Mouse (Mus musculus): ENCODE measurements around the gene Npr3. TPM values are rescaled to one million over a fixed set of nuclear protein-coding genes. Genes with fewer than 3 reads are reported as not detected.
"Not testable (repeated sequence)": the region's sequence is repeated elsewhere in the genome, so short reads cannot be mapped to it uniquely, and the experiment has no call there.

The Npr3 gene
- polyA plus RNA-seq, 1 experiment from 2014 or later = 5.0 TPM

- not testable (repeated sequence) for H3K4me3 ChIP-seq (ENCODE audit: low read length); H3K4me2 ChIP-seq (ENCODE audit: low read depth, low read length); H3K27me3 ChIP-seq (replicated peaks; ENCODE audit: control insufficient read depth, insufficient read depth, low read length); H3K9ac ChIP-seq (ENCODE audit: low read depth, low read length); H3K27ac ChIP-seq (ENCODE audit: low read length); H3K36me3 ChIP-seq (ENCODE audit: control insufficient read depth, insufficient read depth, low read length); H3K4me1 ChIP-seq (ENCODE audit: control insufficient read depth, insufficient read depth, low read length); ATAC-seq; H3K9me3 ChIP-seq (ENCODE audit: control insufficient read depth, low read length)
- 56% methylated on average over 6 of the region's 6 CpGs for WGBS
Measured at GRCm38 (mm10) chr15:11822347-11822746, 84.7 kb downstream of the Npr3 start.

- H3K9me3 ChIP-seq (ENCODE audit: control insufficient read depth, low read length) = no peaks in the 10 kb centered on the region
- 35% methylated on average over 4 of the region's 4 CpGs for WGBS
Measured at GRCm38 (mm10) chr15:11815551-11815950, 91.5 kb downstream of the Npr3 start.

GRCm38 (mm10) chr15:11803576-11803975 lies 103.5 kb downstream of the Npr3 start:
- WGBS = 28% methylated on average over 4 of the region's 4 CpGs
- Histone ChIP-seq H3K27ac (ENCODE audit: low read length) (no peak overlapping the region), H3K4me3 (ENCODE audit: low read length) (no peak overlapping the region), H3K36me3 (ENCODE audit: control insufficient read depth, insufficient read depth, low read length) (no peaks in the 10 kb centered on the region), H3K9me3 (ENCODE audit: control insufficient read depth, low read length) (no peaks in the 10 kb centered on the region), H3K27me3 (replicated peaks; ENCODE audit: control insufficient read depth, insufficient read depth, low read length) (no peaks in the 10 kb centered on the region), H3K9ac (ENCODE audit: low read depth, low read length) (no peak overlapping the region), H3K4me1 (ENCODE audit: control insufficient read depth, insufficient read depth, low read length) (peaks cover 14% of the 10 kb centered on the region; the same call in 1 of the 2 replicates), H3K4me2 (ENCODE audit: low read depth, low read length) (no peak overlapping the region)
- 0 out of 2 replicates have a peak, but pooled peaks have one; percentile 26 for ATAC-seq

More at GRCm38 (mm10) chr15:11815551-11815950, 91.5 kb downstream of the Npr3 start:
- peak; percentile 85 for ATAC-seq
- no peak overlapping the region for H3K4me3 ChIP-seq (ENCODE audit: low read length)
- no peaks in the 10 kb centered on the region for H3K36me3 ChIP-seq (ENCODE audit: control insufficient read depth, insufficient read depth, low read length)
- H3K4me1 ChIP-seq (ENCODE audit: control insufficient read depth, insufficient read depth, low read length) = no peaks in the 10 kb centered on the region
- H3K27ac ChIP-seq (ENCODE audit: low read length) = no peak overlapping the region
- H3K27me3 ChIP-seq (replicated peaks; ENCODE audit: control insufficient read depth, insufficient read depth, low read length) = no peaks in the 10 kb centered on the region
- no peak overlapping the region for H3K9ac ChIP-seq (ENCODE audit: low read depth, low read length)
- no peak overlapping the region for H3K4me2 ChIP-seq (ENCODE audit: low read depth, low read length)

- Histone ChIP-seq H3K36me3 (ENCODE audit: control insufficient read depth, insufficient read depth, low read length) (no peaks in the 10 kb centered on the region), H3K4me3 (ENCODE audit: low read length) (no peak overlapping the region), H3K27me3 (replicated peaks; ENCODE audit: control insufficient read depth, insufficient read depth, low read length) (no peaks in the 10 kb centered on the region), H3K4me2 (ENCODE audit: low read depth, low read length) (peak overlapping the region; percentile 7; the same call in 1 of the 2 replicates), H3K9me3 (ENCODE audit: control insufficient read depth, low read length) (no peaks in the 10 kb centered on the region), H3K4me1 (ENCODE audit: control insufficient read depth, insufficient read depth, low read length) (peaks cover 14% of the 10 kb centered on the region; the same call in 1 of the 2 replicates), H3K9ac (ENCODE audit: low read depth, low read length) (no peak overlapping the region), H3K27ac (ENCODE audit: low read length) (peak overlapping the region; percentile 50)
- peak; percentile 36; the same call in 1 of the 2 replicates for ATAC-seq
- WGBS = 24% methylated on average over 13 of the region's 13 CpGs
Measured at GRCm38 (mm10) chr15:11801863-11802722, 105.0 kb downstream of the Npr3 start.

- H3K4me3 ChIP-seq (ENCODE audit: low read length) = no peak overlapping the region
- H3K4me2 ChIP-seq (ENCODE audit: low read depth, low read length) = no peak overlapping the region
- no peaks in the 10 kb centered on the region for H3K9me3 ChIP-seq (ENCODE audit: control insufficient read depth, low read length)
- H3K4me1 ChIP-seq (ENCODE audit: control insufficient read depth, insufficient read depth, low read length) = no peaks in the 10 kb centered on the region
- WGBS = 16% methylated on average over 2 of the region's 2 CpGs
- H3K27ac ChIP-seq (ENCODE audit: low read length) = no peak overlapping the region
- H3K9ac ChIP-seq (ENCODE audit: low read depth, low read length) = no peak overlapping the region
- peak; percentile 82 for ATAC-seq
- no peaks in the 10 kb centered on the region for H3K27me3 ChIP-seq (replicated peaks; ENCODE audit: control insufficient read depth, insufficient read depth, low read length)
- no peaks in the 10 kb centered on the region for H3K36me3 ChIP-seq (ENCODE audit: control insufficient read depth, insufficient read depth, low read length)
Measured at GRCm38 (mm10) chr15:11794632-11795031, 112.5 kb downstream of the Npr3 start.

Other genes starting within 250 kb of the Npr3 start
- 527 and 590 TPM in 2 replicates for gene Sub1, start 89.7 kb upstream of the Npr3 start, polyA plus RNA-seq (2015; fragmentation: Nextera tagmentation; extraction: Ambion mirVana)
- 79.7 and 86.9 TPM in 2 replicates for gene Zfr, start 210.5 kb upstream of the Npr3 start, polyA plus RNA-seq (2015; fragmentation: Nextera tagmentation; extraction: Ambion mirVana)